Mouse (Mus musculus) neural tube, embryonic 14.5 days (tissue): ENCODE measurements around the gene St7l. TPM values are rescaled to one million over a fixed set of nuclear protein-coding genes. Genes with fewer than 3 reads are reported as not detected.

Experiments
- ATAC-seq: fragments of 200-750 bp; cut with Nextera tagmentation; 2 replicates; pipeline ENCODE4 v1.8.0; 2017; ENCODE audit warnings: low read depth, mild to moderate bottlenecking, moderate TSS enrichment, moderate library complexity
- H3K27ac ChIP-seq: fragments of 300-500 bp; sonication (generic); 2 replicates; pipeline ENCODE4 v1.5.1; 2014; ENCODE audit warnings: low read depth, mild to moderate bottlenecking, control low read depth, low read length, moderate library complexity, mixed read lengths
- H3K27me3 ChIP-seq: fragments of 300-500 bp; sonication (generic); 2 replicates; pipeline ENCODE4 v1.6.1; 2014; ENCODE audit warnings: low read length; ENCODE audit not compliant: control insufficient read depth, insufficient read depth
- H3K36me3 ChIP-seq: fragments of 300-500 bp; sonication (generic); 2 replicates; pipeline ENCODE4 v1.6.1; 2014; ENCODE audit warnings: low read length, mixed read lengths; ENCODE audit not compliant: control insufficient read depth, insufficient read depth
- H3K4me1 ChIP-seq: fragments of 300-500 bp; sonication (generic); 2 replicates; pipeline ENCODE4 v1.6.1; 2014; ENCODE audit warnings: low read length; ENCODE audit not compliant: control insufficient read depth, insufficient read depth
- H3K4me2 ChIP-seq: fragments of 300-500 bp; sonication (generic); 2 replicates; pipeline ENCODE4 v1.6.1; 2014; ENCODE audit warnings: mild to moderate bottlenecking, low read depth, low read length, control low read depth
- H3K4me3 ChIP-seq: fragments of 300-500 bp; sonication (generic); 2 replicates; pipeline ENCODE4 v1.5.1; 2014; ENCODE audit warnings: low read depth, low read length, control low read depth, mixed read lengths
- H3K9ac ChIP-seq: fragments of 300-500 bp; sonication (generic); replicated peaks from 2 replicates; pipeline ENCODE4 v1.6.1; 2014; ENCODE audit warnings: low read depth, mild to moderate bottlenecking, control low read depth, low read length, mixed read lengths
- H3K9me3 ChIP-seq: fragments of 300-500 bp; sonication (generic); 2 replicates; pipeline ENCODE4 v1.6.1; 2016; ENCODE audit warnings: low read length; ENCODE audit not compliant: control insufficient read depth
- WGBS: fragments of 180-500 bp; shearing (Covaris S2); extraction: QIAGEN DNeasy Blood & Tissue Kit; methylation state at CpG from one replicate; pipeline ENCODE4 v1.1.7; 2014; 5-methylcytosine and 5-hydroxymethylcytosine counted together
- polyA plus RNA-seq: library from polyadenylated mRNA; unstranded; fragments of >200 nt; fragmentation: Nextera tagmentation; extraction: Ambion mirVana; gene quantifications from 2 replicates; pipeline ENCODE4 v1.2.1, GENCODE M21; 2014

Gene St7l
- polyA plus RNA-seq, 1 experiment from 2014 or later: 39.4 TPM

- Histone ChIP-seq H3K27me3 (no peaks in the 10 kb centered on the region), H3K9ac (no peak overlapping the region), H3K4me1 (no peaks in the 10 kb centered on the region), H3K27ac (no peak overlapping the region), H3K4me2 (no peak overlapping the region), H3K9me3 (no peaks in the 10 kb centered on the region), H3K36me3 (no peaks in the 10 kb centered on the region), H3K4me3 (no peak overlapping the region)
- 51% methylated on average over 3 of the region's 3 CpGs for WGBS
- no peak for ATAC-seq
These were observed 51.2 kb downstream of the St7l start for GRCm38 (mm10) chr3:104914986-104915385.

GRCm38 (mm10) chr3:104929385-104929784, 65.6 kb downstream of the St7l start:
- Histone ChIP-seq H3K4me3 (no peak overlapping the region), H3K27me3 (no peaks in the 10 kb centered on the region), H3K4me2 (no peak overlapping the region), H3K9ac (no peak overlapping the region), H3K36me3 (peaks cover 16% of the 10 kb centered on the region; the same call in 1 of the 2 replicates), H3K4me1 (no peaks in the 10 kb centered on the region), H3K9me3 (no peaks in the 10 kb centered on the region), H3K27ac (no peak overlapping the region)
- 97% methylated on average over 6 of the region's 6 CpGs for WGBS
- no peak for ATAC-seq

DNA sequence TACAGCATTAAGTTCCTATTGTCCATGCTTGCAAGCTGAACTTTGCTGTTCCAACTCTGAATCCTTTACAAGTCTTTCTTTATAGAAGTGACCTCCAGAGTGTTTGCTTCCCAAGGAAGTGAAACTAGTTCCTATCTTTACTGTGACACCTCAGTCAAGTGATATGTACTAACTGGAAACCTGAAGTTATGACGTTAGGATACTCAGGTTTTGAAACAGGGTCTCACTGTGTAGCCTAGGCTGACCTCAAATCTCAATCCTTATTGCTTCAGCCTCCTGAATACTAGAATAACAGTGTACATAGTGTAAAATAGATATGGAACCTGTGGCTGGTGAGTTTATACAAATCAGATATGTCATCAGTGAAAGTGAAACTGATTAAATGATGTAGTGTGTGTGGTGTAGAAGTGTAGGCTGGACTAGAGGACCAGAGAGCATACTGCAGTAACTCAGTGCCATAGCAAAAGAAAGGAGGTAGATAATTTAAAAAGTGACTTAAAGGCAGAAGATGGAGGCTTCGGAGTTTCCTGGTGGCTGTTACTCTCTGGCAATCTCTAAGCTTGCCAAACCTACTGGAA, 74.0 kb downstream of the St7l start:
- Histone ChIP-seq H3K27ac (no peak overlapping the region), H3K36me3 (peaks cover 7% of the 10 kb centered on the region; the same call in 1 of the 2 replicates), H3K4me1 (no peaks in the 10 kb centered on the region), H3K27me3 (no peaks in the 10 kb centered on the region), H3K4me3 (no peak overlapping the region), H3K9ac (no peak overlapping the region), H3K4me2 (no peak overlapping the region), H3K9me3 (no peaks in the 10 kb centered on the region)
- ATAC-seq: no peak
- 89% methylated on average over 2 of the region's 2 CpGs for WGBS

GRCm38 (mm10) chr3:104938327-104938726, 74.5 kb downstream of the St7l start:
- Histone ChIP-seq H3K4me2 (no peak overlapping the region), H3K27me3 (no peaks in the 10 kb centered on the region), H3K9ac (no peak overlapping the region), H3K9me3 (no peaks in the 10 kb centered on the region), H3K4me3 (no peak overlapping the region), H3K27ac (no peak overlapping the region), H3K36me3 (peaks cover 7% of the 10 kb centered on the region; the same call in 1 of the 2 replicates), H3K4me1 (no peaks in the 10 kb centered on the region)
- ATAC-seq: no peak
- 58% methylated on average over 4 of the region's 4 CpGs for WGBS

GRCm38 (mm10) chr3:104940691-104941090, 76.9 kb downstream of the St7l start:
- Histone ChIP-seq H3K9me3 (no peaks in the 10 kb centered on the region), H3K27me3 (no peaks in the 10 kb centered on the region), H3K4me1 (no peaks in the 10 kb centered on the region), H3K4me3 (no peak overlapping the region), H3K4me2 (no peak overlapping the region), H3K36me3 (peaks cover 4% of the 10 kb centered on the region; the same call in 1 of the 2 replicates), H3K9ac (no peak overlapping the region), H3K27ac (no peak overlapping the region)
- no peak for ATAC-seq
- 69% methylated on average over 6 of the region's 6 CpGs for WGBS

GRCm38 (mm10) chr3:104942682-104943081, 78.9 kb downstream of the St7l start:
- Histone ChIP-seq H3K4me3 (no peak overlapping the region), H3K4me2 (no peak overlapping the region), H3K27ac (no peak overlapping the region), H3K9ac (no peak overlapping the region), H3K27me3 (no peaks in the 10 kb centered on the region), H3K4me1 (no peaks in the 10 kb centered on the region), H3K9me3 (no peaks in the 10 kb centered on the region), H3K36me3 (peaks cover 4% of the 10 kb centered on the region; the same call in 1 of the 2 replicates)
- ATAC-seq: no peak
- 67% methylated on average over 5 of the region's 5 CpGs for WGBS

DNA sequence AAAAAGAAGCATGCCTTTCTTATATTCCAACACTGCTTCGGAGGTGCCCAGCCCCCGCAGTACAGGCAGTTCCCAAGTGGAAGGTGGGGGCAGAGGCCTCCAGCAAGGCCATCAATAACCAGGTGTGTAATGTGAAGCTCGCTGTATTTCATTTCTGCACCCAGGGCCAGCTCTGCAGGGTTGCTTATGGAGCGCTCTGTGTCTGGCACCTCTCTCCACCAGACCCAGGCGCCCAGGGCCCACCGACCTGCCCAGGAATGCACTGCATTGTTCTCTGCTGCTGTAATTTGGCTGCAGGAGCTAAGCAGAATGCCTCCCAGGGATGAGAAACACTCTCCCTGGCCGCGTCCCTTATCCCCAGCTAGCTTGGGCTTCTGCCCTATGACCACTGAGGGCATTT, 79.5 kb downstream of the St7l start:
- Histone ChIP-seq H3K36me3 (peaks cover 4% of the 10 kb centered on the region; the same call in 1 of the 2 replicates), H3K9me3 (no peaks in the 10 kb centered on the region), H3K9ac (no peak overlapping the region), H3K4me1 (no peaks in the 10 kb centered on the region), H3K27ac (no peak overlapping the region), H3K4me2 (no peak overlapping the region), H3K27me3 (no peaks in the 10 kb centered on the region), H3K4me3 (no peak overlapping the region)
- 43% methylated on average over 8 of the region's 8 CpGs for WGBS
- no peak for ATAC-seq

- Histone ChIP-seq H3K4me2 (no peak overlapping the region), H3K4me3 (no peak overlapping the region), H3K27me3 (no peaks in the 10 kb centered on the region), H3K27ac (no peak overlapping the region), H3K36me3 (peaks cover 4% of the 10 kb centered on the region; the same call in 1 of the 2 replicates), H3K9ac (no peak overlapping the region), H3K9me3 (no peaks in the 10 kb centered on the region), H3K4me1 (no peaks in the 10 kb centered on the region)
- no peak for ATAC-seq
- WGBS: 88% methylated on average over 9 of the region's 9 CpGs
These were observed 81.1 kb downstream of the St7l start for GRCm38 (mm10) chr3:104944894-104945293.

GRCm38 (mm10) chr3:104950926-104951325, 87.1 kb downstream of the St7l start:
- Histone ChIP-seq H3K9me3 (no peaks in the 10 kb centered on the region), H3K27ac (no peak overlapping the region), H3K9ac (no peak overlapping the region), H3K36me3 (peaks cover 5% of the 10 kb centered on the region), H3K27me3 (no peaks in the 10 kb centered on the region), H3K4me2 (no peak overlapping the region), H3K4me3 (no peak overlapping the region), H3K4me1 (no peaks in the 10 kb centered on the region)
- ATAC-seq: no peak
- WGBS: 96% methylated on average over 12 of the region's 12 CpGs
